Mouse (Mus musculus) ES-E14 (cell line): Measurements from ENCODE around the gene Acd.

Experiments
- CHD2 ChIP-seq: IDR thresholded peaks from 2 replicates; pipeline ENCODE4 v1.6.1; 2014; ENCODE audit warnings: mild to moderate bottlenecking, low read depth, low read length, inconsistent platforms
- MAFK ChIP-seq: IDR thresholded peaks from 2 replicates; pipeline ENCODE4 v1.6.1; 2014; ENCODE audit warnings: mild to moderate bottlenecking, low read depth, low read length, inconsistent platforms; ENCODE audit not compliant: insufficient read depth

GRCm38 (mm10) chr8:105685325-105685724 lies 15.6 kb downstream of the Acd start:
- TF ChIP-seq CHD2, result no peak
- no peak for TF ChIP-seq MAFK
